Mouse (Mus musculus) lung, embryonic 16.5 days (tissue): ENCODE measurements around the gene Bckdhb. TPM values are rescaled to one million over a fixed set of nuclear protein-coding genes. Genes with fewer than 3 reads are reported as not detected.

Source experiments
- ATAC-seq: fragments of 200-750 bp; cut with Nextera tagmentation; 2 replicates; pipeline ENCODE4 v1.8.0; 2017; ENCODE audit warnings: low read depth, mild to moderate bottlenecking, moderate library complexity
- H3K27ac ChIP-seq: fragments of 300-500 bp; sonication (generic); 2 replicates; pipeline ENCODE4 v1.5.1; 2014; ENCODE audit warnings: mild to moderate bottlenecking, control low read depth, low read length
- H3K27me3 ChIP-seq: fragments of 300-500 bp; sonication (generic); 2 replicates; pipeline ENCODE4 v1.6.1; 2014; ENCODE audit warnings: low read depth, low read length, mixed read lengths; ENCODE audit not compliant: control insufficient read depth, insufficient read depth
- H3K36me3 ChIP-seq: fragments of 300-500 bp; sonication (generic); 2 replicates; pipeline ENCODE4 v1.6.1; 2014; ENCODE audit warnings: low read length; ENCODE audit not compliant: control insufficient read depth, insufficient read depth
- H3K4me1 ChIP-seq: fragments of 300-500 bp; sonication (generic); replicated peaks from 2 replicates; pipeline ENCODE4 v1.6.1; 2014; ENCODE audit warnings: low read length, mixed read lengths; ENCODE audit not compliant: control insufficient read depth, insufficient read depth
- H3K4me2 ChIP-seq: fragments of 300-500 bp; sonication (generic); 2 replicates; pipeline ENCODE4 v1.6.1; 2014; ENCODE audit warnings: low read depth, low read length, control low read depth
- H3K4me3 ChIP-seq: fragments of 300-500 bp; sonication (generic); 2 replicates; pipeline ENCODE4 v1.5.1; 2014; ENCODE audit warnings: mild to moderate bottlenecking, low read length, control low read depth
- H3K9ac ChIP-seq: fragments of 300-500 bp; sonication (generic); 2 replicates; pipeline ENCODE4 v1.6.1; 2014; ENCODE audit warnings: low read length, control low read depth
- H3K9me3 ChIP-seq: fragments of 300-500 bp; sonication (generic); 2 replicates; pipeline ENCODE4 v1.6.1; 2016; ENCODE audit warnings: low read length; ENCODE audit not compliant: control insufficient read depth
- WGBS: fragments of 180-500 bp; shearing (Covaris S2); extraction: QIAGEN DNeasy Blood & Tissue Kit; methylation state at CpG from one replicate; pipeline ENCODE4 v1.1.7; 2014; 5-methylcytosine and 5-hydroxymethylcytosine counted together
- polyA plus RNA-seq: library from polyadenylated mRNA; unstranded; fragments of >200 nt; fragmentation: Nextera tagmentation; extraction: Ambion mirVana; gene quantifications from 2 replicates; pipeline ENCODE4 v1.2.1, GENCODE M21; 2015

Gene Bckdhb
- polyA plus RNA-seq, 1 experiment from 2014 or later, result 33.9 TPM

DNA sequence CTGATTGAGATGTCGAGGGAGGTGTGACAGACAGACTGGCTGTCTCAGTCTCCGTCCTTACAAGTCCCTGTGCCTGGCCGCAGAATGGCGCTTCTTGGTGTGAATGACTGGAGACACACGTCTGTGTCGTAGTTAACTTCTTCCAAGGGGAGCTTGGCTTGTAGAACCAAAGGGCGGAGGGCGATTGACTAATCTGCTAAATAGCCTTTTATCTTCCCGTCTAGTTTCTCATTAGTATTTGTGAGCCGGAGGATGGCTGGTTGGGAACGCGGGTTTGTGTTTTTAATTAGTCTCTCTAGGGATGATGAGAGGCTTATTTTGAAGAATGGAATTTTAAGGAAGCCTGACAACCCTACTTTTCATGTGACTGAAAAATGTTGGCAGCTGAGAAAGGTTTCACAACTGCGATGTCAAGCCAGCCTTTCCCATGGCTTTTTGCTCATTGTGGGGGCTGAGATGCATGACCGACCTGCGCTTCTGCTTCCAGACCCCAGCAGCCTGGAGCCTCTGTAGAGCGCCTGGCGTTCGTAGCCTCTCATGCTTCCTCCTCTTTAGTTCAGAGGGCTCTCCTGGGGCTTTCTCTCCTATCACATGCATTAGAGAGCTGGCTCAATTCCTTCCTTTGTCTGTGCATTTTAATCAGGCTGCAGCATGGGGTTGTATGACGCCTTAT, 107.9 kb downstream of the Bckdhb start:
- peak; percentile 77 for ATAC-seq
- H3K27ac ChIP-seq, result no peak overlapping the region

DNA sequence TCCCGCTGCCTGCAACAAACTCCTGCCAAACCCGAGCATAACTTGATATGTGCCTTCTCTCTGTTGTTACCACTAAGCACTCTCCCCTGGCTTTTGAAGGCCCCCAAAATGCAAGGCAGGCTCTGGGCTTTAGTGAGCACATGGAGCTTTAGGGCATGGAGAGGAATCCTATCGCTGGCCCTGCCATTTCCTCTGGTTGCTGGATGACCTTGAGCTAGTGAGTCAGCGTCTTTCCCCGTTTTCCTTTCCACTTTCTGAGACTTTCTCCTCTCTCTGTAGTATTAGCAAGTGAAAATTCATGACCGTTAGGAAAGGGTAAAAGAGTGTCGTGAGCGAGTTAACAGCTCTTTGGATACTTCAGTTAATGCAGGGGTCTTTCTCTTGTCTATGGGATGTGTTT, 111.1 kb downstream of the Bckdhb start:
- Histone ChIP-seq H3K4me1 (peaks cover 2% of the 10 kb centered on the region; the same call in 1 of the 2 replicates), H3K9ac (no peak overlapping the region), H3K36me3 (no peaks in the 10 kb centered on the region), H3K9me3 (no peaks in the 10 kb centered on the region), H3K4me2 (no peak overlapping the region), H3K4me3 (no peak overlapping the region), H3K27ac (0 out of 2 replicates have a peak overlapping the region, but pooled peaks have one; percentile 10), H3K27me3 (no peaks in the 10 kb centered on the region)
- WGBS, result 73% methylated on average over 8 of the region's 8 CpGs
- no peak for ATAC-seq

More for the DNA sequence above, 107.9 kb downstream of the Bckdhb start:
- WGBS, result 36% methylated on average over 19 of the region's 19 CpGs
- H3K9ac ChIP-seq, result no peak overlapping the region
- 0 out of 2 replicates have a peak overlapping the region, but pooled peaks have one; percentile 29 for H3K4me2 ChIP-seq
- no peaks in the 10 kb centered on the region for H3K9me3 ChIP-seq
- H3K27me3 ChIP-seq, result no peaks in the 10 kb centered on the region
- no peaks in the 10 kb centered on the region for H3K36me3 ChIP-seq
- no peak overlapping the region for H3K4me3 ChIP-seq
- H3K4me1 ChIP-seq, result peaks cover 2% of the 10 kb centered on the region; the same call in 1 of the 2 replicates

DNA sequence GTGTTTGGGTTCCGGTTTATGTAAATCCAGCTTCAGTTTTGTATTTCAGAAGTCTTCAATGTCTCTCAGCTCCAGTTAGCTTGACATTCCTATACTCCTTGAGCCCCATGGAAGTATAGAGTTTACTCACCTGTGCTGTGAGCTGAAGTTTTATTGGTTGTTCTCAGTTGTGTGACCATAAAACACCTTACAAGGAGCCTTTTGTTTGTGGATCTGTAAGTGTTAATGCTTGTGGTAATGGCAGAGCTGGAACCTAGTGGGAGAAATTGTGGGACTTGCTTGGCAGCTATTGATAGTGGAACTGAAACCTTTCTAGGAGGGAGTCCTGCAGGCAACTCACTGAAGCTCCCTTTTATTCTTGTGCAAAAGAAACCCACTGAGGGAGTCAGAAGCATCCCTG, 112.3 kb downstream of the Bckdhb start:
- ATAC-seq, result no peak
- Histone ChIP-seq H3K4me1 (peaks cover 2% of the 10 kb centered on the region; the same call in 1 of the 2 replicates), H3K27ac (no peak overlapping the region), H3K9me3 (no peaks in the 10 kb centered on the region), H3K4me2 (no peak overlapping the region), H3K4me3 (no peak overlapping the region), H3K27me3 (no peaks in the 10 kb centered on the region), H3K9ac (no peak overlapping the region), H3K36me3 (no peaks in the 10 kb centered on the region)
- WGBS, result 82% methylated on average over 1 of the region's 1 CpGs

DNA sequence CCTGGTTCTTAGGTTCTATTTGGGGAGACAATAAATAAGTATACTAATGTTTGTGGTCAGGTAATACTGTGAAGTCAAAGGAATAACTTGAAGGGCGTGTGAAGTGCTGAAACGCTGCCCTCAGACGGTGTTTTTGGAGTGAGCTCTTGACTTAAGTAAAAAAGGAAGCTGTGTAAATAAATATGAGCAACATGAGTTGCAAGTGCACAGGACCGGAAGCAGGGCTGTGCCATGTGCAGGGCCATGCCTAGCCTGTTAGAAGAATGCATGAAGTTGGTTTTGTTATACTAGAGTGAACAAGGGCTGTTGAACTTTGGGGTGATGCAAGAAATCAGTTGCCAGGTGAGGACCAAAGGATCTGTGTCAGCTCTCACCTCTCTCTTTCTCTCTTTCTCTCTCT, 114.0 kb downstream of the Bckdhb start:
- 46% methylated on average over 4 of the region's 4 CpGs for WGBS
- no peak for ATAC-seq
- H3K27me3 ChIP-seq, result no peaks in the 10 kb centered on the region

DNA sequence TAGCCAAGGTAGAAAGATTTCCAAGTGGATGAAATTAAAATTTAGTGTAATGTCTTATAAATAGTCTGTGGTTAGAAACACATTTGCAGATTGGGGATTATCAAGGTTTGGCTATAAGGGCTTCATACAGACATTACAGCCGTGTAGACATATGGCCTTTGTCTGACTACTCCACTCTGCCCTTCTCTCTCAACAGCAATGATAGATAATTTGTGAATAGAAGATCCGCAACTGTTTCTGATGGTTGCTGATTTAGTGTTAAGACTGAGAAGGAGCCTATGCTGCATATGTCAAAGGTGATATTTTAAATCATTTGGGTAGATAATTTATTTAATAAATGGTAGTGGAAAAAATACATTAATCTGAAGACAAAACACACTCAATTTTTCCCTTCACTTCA, 115.4 kb downstream of the Bckdhb start:
- H3K27ac ChIP-seq, result no peak overlapping the region
- H3K9me3 ChIP-seq, result no peaks in the 10 kb centered on the region
- H3K36me3 ChIP-seq, result no peaks in the 10 kb centered on the region
- ATAC-seq, result peak; percentile 64; the same call in 1 of the 2 replicates
- H3K27me3 ChIP-seq, result no peaks in the 10 kb centered on the region
- H3K4me1 ChIP-seq, result no peaks in the 10 kb centered on the region
- H3K4me3 ChIP-seq, result no peak overlapping the region
- no peak overlapping the region for H3K4me2 ChIP-seq
- WGBS, result 50% methylated on average over 2 of the region's 2 CpGs
- H3K9ac ChIP-seq, result no peak overlapping the region

More for the DNA sequence above, 114.0 kb downstream of the Bckdhb start:
- Histone ChIP-seq H3K4me2 (no peak overlapping the region), H3K27ac (no peak overlapping the region), H3K4me1 (no peaks in the 10 kb centered on the region), H3K9me3 (no peaks in the 10 kb centered on the region), H3K4me3 (no peak overlapping the region), H3K9ac (no peak overlapping the region), H3K36me3 (no peaks in the 10 kb centered on the region)

DNA sequence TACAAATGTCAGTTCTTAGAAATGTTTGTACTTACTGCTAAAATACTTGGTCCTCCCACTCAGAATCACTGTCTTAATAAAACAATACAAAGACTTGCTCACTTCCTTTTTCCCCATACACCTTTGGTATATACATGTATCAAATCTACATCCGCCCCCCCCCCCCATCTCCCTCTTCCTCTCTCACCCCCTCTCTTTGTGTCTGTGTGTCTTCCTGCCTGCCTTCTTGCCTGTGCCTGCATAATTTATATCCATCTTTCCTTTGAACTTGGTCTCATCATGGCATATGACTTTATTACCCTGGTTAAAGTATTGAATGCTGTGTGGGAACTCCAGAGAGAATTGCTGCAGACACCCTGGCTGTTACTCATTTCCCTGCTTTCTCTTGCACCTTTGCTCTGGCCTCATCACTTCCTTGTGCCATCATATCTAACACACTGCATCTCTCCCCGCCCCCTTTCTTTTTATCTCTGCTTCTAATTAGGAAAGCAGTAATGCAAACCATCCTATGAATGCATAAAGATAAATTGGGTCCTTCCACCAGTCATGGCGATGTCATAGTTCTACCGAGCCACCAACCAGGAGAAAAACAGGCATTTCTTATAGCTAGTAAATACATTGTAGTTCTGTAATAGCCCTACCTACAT, 116.8 kb downstream of the Bckdhb start:
- H3K27me3 ChIP-seq, result no peaks in the 10 kb centered on the region
- WGBS, result 66% methylated on average over 4 of the region's 4 CpGs
- no peak overlapping the region for H3K9ac ChIP-seq
- no peaks in the 10 kb centered on the region for H3K9me3 ChIP-seq
- no peak overlapping the region for H3K4me2 ChIP-seq
- no peak for ATAC-seq
- H3K27ac ChIP-seq, result no peak overlapping the region
- no peaks in the 10 kb centered on the region for H3K4me1 ChIP-seq
- no peak overlapping the region for H3K4me3 ChIP-seq
- no peaks in the 10 kb centered on the region for H3K36me3 ChIP-seq

DNA sequence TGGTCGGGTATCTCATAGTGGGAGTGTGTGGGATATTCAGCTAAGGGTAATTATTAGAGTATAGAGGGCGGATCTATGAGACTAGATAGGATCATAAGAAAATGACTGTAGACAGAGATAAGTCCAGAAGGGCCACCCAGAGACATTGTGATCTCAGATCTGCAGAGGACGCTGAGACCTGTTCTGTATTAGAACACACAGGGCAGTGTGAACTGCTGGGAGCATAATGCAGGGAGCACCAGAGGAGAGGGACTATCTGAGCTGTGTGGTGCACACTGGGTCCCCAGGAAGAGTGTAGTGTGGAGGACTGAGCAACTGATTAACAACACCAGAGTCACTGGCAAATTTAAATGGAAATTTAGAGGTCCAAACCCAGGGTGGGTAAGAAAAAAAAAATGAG, 117.6 kb downstream of the Bckdhb start:
- Histone ChIP-seq H3K4me3 (no peak overlapping the region), H3K9ac (no peak overlapping the region), H3K4me1 (no peaks in the 10 kb centered on the region), H3K4me2 (no peak overlapping the region), H3K27ac (no peak overlapping the region), H3K9me3 (no peaks in the 10 kb centered on the region), H3K36me3 (no peaks in the 10 kb centered on the region), H3K27me3 (no peaks in the 10 kb centered on the region)
- whole genome bisulfite sequencing, result 76% methylated on average over 3 of the region's 3 CpGs
- ATAC-seq, result no peak

DNA sequence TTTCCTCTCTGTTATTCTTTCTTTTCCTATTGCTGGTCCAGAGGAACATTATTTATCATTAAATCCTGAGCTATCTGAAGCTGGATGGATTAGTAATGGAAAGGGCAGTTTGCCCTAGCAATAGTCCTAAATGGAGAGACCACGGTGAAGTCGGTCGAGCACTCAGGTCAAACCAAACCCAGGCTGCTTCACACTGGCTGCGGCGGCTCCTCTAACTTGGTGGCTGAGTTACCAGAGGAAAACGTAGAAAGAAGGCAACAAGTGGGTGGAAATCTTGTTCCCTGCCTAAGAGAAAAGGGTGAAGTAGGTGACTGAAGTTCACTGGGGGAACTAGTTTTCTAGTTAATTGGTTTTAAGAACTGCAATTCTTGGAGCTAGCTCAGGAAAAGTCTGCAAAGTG, 119.2 kb downstream of the Bckdhb start:
- Histone ChIP-seq H3K27ac (no peak overlapping the region), H3K27me3 (no peaks in the 10 kb centered on the region), H3K9ac (no peak overlapping the region), H3K36me3 (no peaks in the 10 kb centered on the region), H3K4me2 (no peak overlapping the region), H3K4me3 (no peak overlapping the region), H3K9me3 (no peaks in the 10 kb centered on the region), H3K4me1 (no peaks in the 10 kb centered on the region)
- 87% methylated on average over 6 of the region's 6 CpGs for WGBS
- no peak for ATAC-seq

DNA sequence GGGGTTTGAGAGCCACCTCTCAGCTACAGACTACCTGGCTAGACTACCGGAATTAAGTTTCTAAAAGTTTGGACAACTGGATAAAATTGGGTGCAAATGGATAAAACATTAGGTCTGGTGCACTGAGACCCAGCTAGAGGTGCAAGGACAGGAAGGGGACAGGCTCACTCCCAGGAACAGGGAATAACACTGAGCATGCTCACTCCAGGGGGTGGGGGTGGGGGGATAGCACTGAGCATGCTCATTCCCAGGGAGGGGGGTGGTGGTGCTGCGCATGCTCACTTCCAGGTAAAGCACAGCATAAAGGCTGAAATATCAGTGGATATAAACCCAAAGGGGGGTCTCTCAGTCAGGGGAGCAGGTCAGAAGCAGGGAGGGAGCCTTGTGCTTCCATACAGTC, 120.7 kb downstream of the Bckdhb start:
- H3K27me3 ChIP-seq, result no peaks in the 10 kb centered on the region
- no peak overlapping the region for H3K9ac ChIP-seq
- ATAC-seq, result no peak
- 88% methylated on average over 2 of the region's 2 CpGs for WGBS
- H3K9me3 ChIP-seq, result no peaks in the 10 kb centered on the region
- no peak overlapping the region for H3K4me2 ChIP-seq
- no peaks in the 10 kb centered on the region for H3K36me3 ChIP-seq
- no peak overlapping the region for H3K4me3 ChIP-seq
- H3K27ac ChIP-seq, result no peak overlapping the region
- H3K4me1 ChIP-seq, result no peaks in the 10 kb centered on the region
